Mouse (Mus musculus) limb, embryonic 13.5 days (tissue): ENCODE measurements around the gene Itgb7. TPM values are rescaled to one million over a fixed set of nuclear protein-coding genes. Genes with fewer than 3 reads are reported as not detected.
"Not testable (repeated sequence)": the region's sequence is repeated elsewhere in the genome, so short reads cannot be mapped to it uniquely, and the experiment has no call there.

ENCODE experiments used
- ATAC-seq: fragments of 200-750 bp; cut with Nextera tagmentation; 2 replicates; pipeline ENCODE4 v1.8.0; 2017; ENCODE audit warnings: low read depth, moderate number of reproducible peaks, moderate TSS enrichment; ENCODE audit not compliant: low FRiP score
- H3K27ac ChIP-seq: fragments of 300-500 bp; sonication (generic); 2 replicates; pipeline ENCODE4 v1.5.1; 2015; ENCODE audit warnings: inconsistent platforms, mild to moderate bottlenecking, moderate library complexity
- H3K27me3 ChIP-seq: fragments of 300-500 bp; sonication (generic); 2 replicates; pipeline ENCODE4 v1.6.1; 2015; ENCODE audit warnings: mild to moderate bottlenecking, inconsistent platforms
- H3K36me3 ChIP-seq: fragments of 300-500 bp; sonication (generic); 2 replicates; pipeline ENCODE4 v1.6.1; 2015; ENCODE audit warnings: inconsistent platforms, mild to moderate bottlenecking, moderate library complexity
- H3K4me1 ChIP-seq: fragments of 300-500 bp; sonication (generic); 2 replicates; pipeline ENCODE4 v1.6.1; 2015; ENCODE audit warnings: inconsistent platforms
- H3K4me2 ChIP-seq: fragments of 300-500 bp; sonication (generic); replicated peaks from 2 replicates; pipeline ENCODE4 v1.6.1; 2015; ENCODE audit warnings: inconsistent platforms, mild to moderate bottlenecking, moderate library complexity
- H3K4me3 ChIP-seq: fragments of 300-500 bp; sonication (generic); 2 replicates; pipeline ENCODE4 v1.5.1; 2015; ENCODE audit warnings: moderate library complexity, mild to moderate bottlenecking, inconsistent platforms
- H3K9ac ChIP-seq: fragments of 300-500 bp; sonication (generic); 2 replicates; pipeline ENCODE4 v1.6.1; 2015; ENCODE audit warnings: mild to moderate bottlenecking, inconsistent platforms
- H3K9me3 ChIP-seq: fragments of 300-500 bp; sonication (generic); 2 replicates; pipeline ENCODE4 v1.6.1; 2016; ENCODE audit warnings: inconsistent platforms
- WGBS: fragments of 180-500 bp; shearing (Covaris S2); methylation state at CpG from one replicate; pipeline ENCODE4 v1.1.7; 2015; 5-methylcytosine and 5-hydroxymethylcytosine counted together
- polyA plus RNA-seq: library from polyadenylated mRNA; unstranded; fragments of >200 nt; fragmentation: Nextera tagmentation; extraction: Ambion mirVana; gene quantifications from 2 replicates; pipeline ENCODE4 v1.2.1, GENCODE M21; 2015

Gene Itgb7
- polyA plus RNA-seq, 1 experiment from 2014 or later, result 3.5 TPM

- Histone ChIP-seq H3K27ac (no peak overlapping the region), H3K4me3 (no peak overlapping the region), H3K9ac (no peak overlapping the region), H3K27me3 (no peaks in the 10 kb centered on the region), H3K36me3 (peaks cover 91% of the 10 kb centered on the region), H3K9me3 (no peaks in the 10 kb centered on the region), H3K4me2 (no peak overlapping the region), H3K4me1 (peaks cover 36% of the 10 kb centered on the region)
- WGBS, result 94% methylated on average over 14 of the region's 14 CpGs
- ATAC-seq, result no peak
These were observed 7.0 kb upstream of the Itgb7 start for GRCm38 (mm10) chr15:102238543-102239259.

- Histone ChIP-seq H3K4me2 (0 out of 2 replicates have a peak overlapping the region, but pooled peaks have one; percentile 1), H3K4me1 (peaks cover 22% of the 10 kb centered on the region), H3K27me3 (no peaks in the 10 kb centered on the region), H3K9ac (no peak overlapping the region), H3K4me3 (no peak overlapping the region), H3K36me3 (peaks cover 69% of the 10 kb centered on the region), H3K27ac (peak overlapping the region; percentile 44; the same call in 1 of the 2 replicates), H3K9me3 (no peaks in the 10 kb centered on the region)
- WGBS, result 34% methylated on average over 21 of the region's 21 CpGs
- ATAC-seq, result peak; percentile 17; the same call in 1 of the 2 replicates
These were observed 3.8 kb upstream of the Itgb7 start for GRCm38 (mm10) chr15:102235371-102236027.

- no peak overlapping the region; the same call in 1 of the 2 replicates for H3K27ac ChIP-seq
- no peaks in the 10 kb centered on the region for H3K9me3 ChIP-seq
- 15% methylated on average over 2 of the region's 2 CpGs for WGBS
- H3K4me1 ChIP-seq, result peaks cover 22% of the 10 kb centered on the region
- no peak overlapping the region for H3K9ac ChIP-seq
- H3K36me3 ChIP-seq, result peaks cover 54% of the 10 kb centered on the region
- H3K4me2 ChIP-seq, result no peak overlapping the region
- no peak for ATAC-seq
- H3K27me3 ChIP-seq, result no peaks in the 10 kb centered on the region
- H3K4me3 ChIP-seq, result no peak overlapping the region
These were observed 2.2 kb upstream of the Itgb7 start for GRCm38 (mm10) chr15:102233896-102234295.

DNA sequence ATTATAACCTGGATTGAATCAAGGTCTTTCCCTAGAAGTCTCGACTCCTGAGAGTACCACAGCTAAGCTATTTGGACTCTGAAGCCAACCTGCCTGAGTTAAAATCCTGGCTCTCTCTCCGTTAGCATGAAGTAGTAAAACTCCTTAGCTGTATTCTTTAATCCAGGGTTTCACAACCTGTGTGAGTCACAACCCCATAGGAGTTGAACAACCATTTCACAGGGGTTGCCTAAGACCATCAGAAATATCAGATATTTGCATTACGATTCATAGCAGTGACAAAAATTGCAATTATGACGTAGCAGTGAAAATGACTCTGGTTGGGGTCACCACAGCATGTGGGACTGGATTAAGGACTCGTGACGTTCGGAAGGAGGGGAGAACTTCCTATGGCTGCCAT, 1.0 kb upstream of the Itgb7 start:
- no peaks in the 10 kb centered on the region for H3K9me3 ChIP-seq
- H3K4me2 ChIP-seq, result no peak overlapping the region
- H3K36me3 ChIP-seq, result peaks cover 43% of the 10 kb centered on the region
- peak overlapping the region; percentile 33; the same call in 1 of the 2 replicates for H3K27ac ChIP-seq
- H3K4me1 ChIP-seq, result peaks cover 22% of the 10 kb centered on the region
- H3K4me3 ChIP-seq, result no peak overlapping the region
- H3K27me3 ChIP-seq, result no peaks in the 10 kb centered on the region
- 53% methylated on average over 7 of the region's 7 CpGs for WGBS
- ATAC-seq, result no peak
- no peak overlapping the region for H3K9ac ChIP-seq

DNA sequence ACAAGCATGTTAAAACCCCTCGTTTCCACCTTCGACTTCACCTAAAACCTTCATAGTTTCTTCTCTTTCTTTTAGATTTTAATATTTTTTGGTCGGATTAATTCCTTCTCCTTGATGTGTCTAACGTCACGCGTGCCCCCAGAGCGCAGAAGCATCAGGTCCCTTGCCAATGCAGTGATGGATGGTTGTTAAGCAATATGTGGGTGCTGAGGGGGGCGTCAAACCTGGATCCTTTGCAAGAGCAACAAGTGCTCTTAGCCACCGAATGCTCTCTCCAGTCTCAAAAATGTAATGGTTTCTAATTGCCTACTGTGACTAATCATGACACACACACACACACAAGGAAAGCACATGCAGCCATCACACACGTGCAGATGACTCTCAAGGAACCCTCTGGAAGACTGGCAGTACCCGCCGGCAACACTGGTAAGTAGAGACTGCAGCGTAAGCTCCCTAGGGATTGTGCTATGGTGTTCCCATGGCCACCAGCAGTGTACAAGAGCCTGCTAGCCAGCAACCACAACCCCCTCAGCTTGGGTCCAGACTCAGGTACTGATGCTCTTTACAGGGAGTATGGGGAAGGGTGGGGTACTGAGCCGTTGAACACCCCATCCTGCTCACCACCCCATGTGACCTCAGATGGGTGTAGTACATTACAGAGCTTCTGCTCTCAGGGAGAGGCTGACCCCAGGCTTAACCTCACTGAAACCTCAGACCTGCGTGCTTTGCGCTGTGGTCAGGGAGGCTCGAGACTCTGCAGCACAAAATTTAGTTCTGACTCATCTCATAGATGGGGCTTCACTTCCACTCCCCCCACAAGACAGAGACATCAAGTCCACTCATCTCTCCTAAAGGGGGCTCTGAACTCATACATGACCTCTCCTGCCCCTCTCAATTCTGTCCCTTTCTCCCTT, 1.1 kb downstream of the Itgb7 start:
- Histone ChIP-seq H3K9me3 (no peaks in the 10 kb centered on the region), H3K4me2 (no peak overlapping the region), H3K36me3 (peaks cover 23% of the 10 kb centered on the region), H3K9ac (no peak overlapping the region), H3K27me3 (no peaks in the 10 kb centered on the region), H3K27ac (no peak overlapping the region), H3K4me3 (no peak overlapping the region), H3K4me1 (peaks cover 18% of the 10 kb centered on the region)
- ATAC-seq, result no peak
- WGBS, result 76% methylated on average over 17 of the region's 17 CpGs

DNA sequence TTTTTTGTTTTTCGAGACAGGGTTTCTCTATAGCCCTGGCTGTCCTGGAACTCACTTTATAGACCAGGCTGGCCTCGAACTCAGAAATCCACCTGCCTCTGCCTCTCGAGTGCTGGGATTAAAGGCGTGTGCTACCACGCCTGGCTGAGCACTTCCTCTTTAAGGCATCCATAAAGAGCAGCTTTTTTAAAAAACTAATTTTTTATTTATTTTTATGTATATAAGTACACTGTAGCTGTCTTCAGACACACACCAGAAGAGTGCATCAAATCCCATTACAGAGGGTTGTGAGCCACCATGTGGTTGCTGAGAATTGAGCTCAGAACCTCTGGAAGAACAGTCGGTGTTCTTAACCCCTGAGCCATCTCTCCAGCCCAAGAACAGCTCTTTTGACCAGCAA, 6.1 kb downstream of the Itgb7 start:
- not testable (repeated sequence) for H3K9ac ChIP-seq, ATAC-seq, H3K9me3 ChIP-seq, H3K4me2 ChIP-seq, H3K4me3 ChIP-seq, H3K36me3 ChIP-seq, H3K27ac ChIP-seq
- WGBS, result 71% methylated on average over 6 of the region's 6 CpGs
- peaks cover 18% of the 10 kb centered on the region for H3K4me1 ChIP-seq
- peaks cover 20% of the 10 kb centered on the region for H3K27me3 ChIP-seq

GRCm38 (mm10) chr15:102224992-102225617, 6.6 kb downstream of the Itgb7 start:
- peaks cover 18% of the 10 kb centered on the region for H3K4me1 ChIP-seq
- WGBS, result 15% methylated on average over 21 of the region's 21 CpGs
- H3K4me2 ChIP-seq, result peak overlapping the region; percentile 89
- H3K27me3 ChIP-seq, result peaks cover 20% of the 10 kb centered on the region
- peak overlapping the region; percentile 66 for H3K9ac ChIP-seq
- H3K36me3 ChIP-seq, result no peaks in the 10 kb centered on the region
- peak overlapping the region; percentile 51 for H3K4me3 ChIP-seq
- no peak overlapping the region for H3K27ac ChIP-seq
- ATAC-seq, result no peak
- no peaks in the 10 kb centered on the region for H3K9me3 ChIP-seq

GRCm38 (mm10) chr15:102224186-102224991, 7.4 kb downstream of the Itgb7 start:
- H3K9ac ChIP-seq, result peak overlapping the region; percentile 66
- H3K9me3 ChIP-seq, result no peaks in the 10 kb centered on the region
- H3K27ac ChIP-seq, result no peak overlapping the region
- H3K36me3 ChIP-seq, result no peaks in the 10 kb centered on the region
- ATAC-seq, result peak; percentile 91
- 3% methylated on average over 43 of the region's 43 CpGs for WGBS
- peaks cover 18% of the 10 kb centered on the region for H3K4me1 ChIP-seq
- peaks cover 20% of the 10 kb centered on the region for H3K27me3 ChIP-seq
- H3K4me3 ChIP-seq, result peak overlapping the region; percentile 51
- peak overlapping the region; percentile 89 for H3K4me2 ChIP-seq

DNA sequence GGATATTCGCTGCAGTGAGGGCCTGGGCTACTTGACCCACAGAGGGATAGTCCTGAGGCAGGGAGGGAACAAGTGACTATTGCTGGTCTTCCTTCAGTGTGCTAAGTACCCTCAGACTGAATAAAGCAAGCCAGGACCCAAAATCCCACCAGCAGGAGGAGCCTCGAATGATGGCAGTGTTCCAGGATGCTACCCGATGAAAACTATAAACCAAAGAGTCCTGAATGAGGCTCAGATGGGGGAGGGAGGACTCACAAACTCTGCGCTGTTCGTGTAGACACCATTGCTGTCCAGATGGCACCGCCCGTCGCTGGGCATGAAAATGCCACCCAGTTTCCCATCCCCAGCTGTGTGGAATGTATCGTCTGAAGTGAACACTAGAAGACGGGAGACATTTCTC, 9.4 kb downstream of the Itgb7 start:
- H3K27me3 ChIP-seq, result peaks cover 20% of the 10 kb centered on the region
- H3K4me3 ChIP-seq, result no peak overlapping the region
- 60% methylated on average over 10 of the region's 10 CpGs for WGBS
- peaks cover 18% of the 10 kb centered on the region for H3K4me1 ChIP-seq
- H3K9me3 ChIP-seq, result no peaks in the 10 kb centered on the region
- H3K36me3 ChIP-seq, result 0 out of 2 replicates have a peak, but pooled peaks cover 2% of the 10 kb centered on the region
- H3K4me2 ChIP-seq, result no peak overlapping the region
- H3K9ac ChIP-seq, result no peak overlapping the region
- H3K27ac ChIP-seq, result no peak overlapping the region
- ATAC-seq, result no peak

- no peak for ATAC-seq
- Histone ChIP-seq H3K4me1 (0 out of 2 replicates have a peak, but pooled peaks cover 2% of the 10 kb centered on the region), H3K4me3 (no peak overlapping the region), H3K9me3 (no peaks in the 10 kb centered on the region), H3K27me3 (peaks cover 5% of the 10 kb centered on the region; the same call in 1 of the 2 replicates), H3K36me3 (peaks cover 50% of the 10 kb centered on the region), H3K9ac (peak overlapping the region; percentile 19; the same call in 1 of the 2 replicates), H3K27ac (no peak overlapping the region), H3K4me2 (no peak overlapping the region)
- 87% methylated on average over 7 of the region's 7 CpGs for WGBS
These were observed 14.4 kb downstream of the Itgb7 start for GRCm38 (mm10) chr15:102217325-102217724.
